Mouse (Mus musculus): ENCODE data around the gene Prkce. TPM values are rescaled to one million over a fixed set of nuclear protein-coding genes. Genes with fewer than 3 reads are reported as not detected.

Prkce gene
- total RNA-seq (2017) = 32.1 and 42.5 TPM in 2 replicates

GRCm38 (mm10) chr17:86167320-86168230 lies at the start of gene Prkce:
Gene Prkce, plus strand, starts transcription at chr17:86167785.
- ATAC-seq (ENCODE audit: extremely low read depth, insufficient number of reproducible peaks, low FRiP score, poor library complexity, severe bottlenecking) = peak; percentile 76

- ATAC-seq (ENCODE audit: extremely low read depth, insufficient number of reproducible peaks, low FRiP score, poor library complexity, severe bottlenecking) = no peak
Measured at GRCm38 (mm10) chr17:86123146-86123545, 44.4 kb upstream of the Prkce start.

GRCm38 (mm10) chr17:86125908-86126307 lies 41.7 kb upstream of the Prkce start:
- ATAC-seq (ENCODE audit: extremely low read depth, insufficient number of reproducible peaks, low FRiP score, poor library complexity, severe bottlenecking) = no peak

GRCm38 (mm10) chr17:86128198-86128597 lies 39.4 kb upstream of the Prkce start:
- 0 out of 2 replicates have a peak, but pooled peaks have one; percentile 26 for ATAC-seq (ENCODE audit: extremely low read depth, insufficient number of reproducible peaks, low FRiP score, poor library complexity, severe bottlenecking)

GRCm38 (mm10) chr17:86132534-86132933 lies 35.1 kb upstream of the Prkce start:
- ATAC-seq (ENCODE audit: extremely low read depth, insufficient number of reproducible peaks, low FRiP score, poor library complexity, severe bottlenecking) = no peak

- no peak for ATAC-seq (ENCODE audit: extremely low read depth, insufficient number of reproducible peaks, low FRiP score, poor library complexity, severe bottlenecking)
Measured at GRCm38 (mm10) chr17:86134461-86134860, 33.1 kb upstream of the Prkce start.

- no peak for ATAC-seq (ENCODE audit: extremely low read depth, insufficient number of reproducible peaks, low FRiP score, poor library complexity, severe bottlenecking)
Measured at GRCm38 (mm10) chr17:86135835-86136234, 31.8 kb upstream of the Prkce start.

- peak; percentile 3; the same call in 1 of the 2 replicates for ATAC-seq (ENCODE audit: extremely low read depth, insufficient number of reproducible peaks, low FRiP score, poor library complexity, severe bottlenecking)
Measured at GRCm38 (mm10) chr17:86144537-86145078, 23.0 kb upstream of the Prkce start.

GRCm38 (mm10) chr17:86145079-86145951 lies 22.3 kb upstream of the Prkce start, which contains the start of gene Srbd1:
Gene Srbd1, minus strand, starts transcription at chr17:86145175.
- peak; percentile 89 for ATAC-seq (ENCODE audit: extremely low read depth, insufficient number of reproducible peaks, low FRiP score, poor library complexity, severe bottlenecking)

DNA sequence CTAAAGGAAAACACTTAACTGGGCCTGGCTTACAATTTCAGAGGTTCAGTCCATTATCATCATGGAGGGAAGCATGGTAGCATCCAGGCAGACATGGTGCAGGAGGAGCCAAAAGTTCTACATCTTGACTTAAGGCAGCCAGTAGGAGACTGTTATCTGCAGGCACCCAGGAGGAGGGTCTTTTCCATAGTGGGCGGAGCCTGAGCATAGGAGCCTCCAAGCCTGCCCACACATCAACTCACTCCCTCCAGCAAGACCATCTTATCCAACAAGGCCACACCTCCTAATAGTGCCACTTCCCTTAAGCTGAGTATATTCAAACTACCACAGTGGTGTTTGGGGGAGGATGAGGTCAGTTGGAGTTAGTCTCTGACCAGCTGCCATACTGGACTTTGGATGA lies 17.9 kb upstream of the Prkce start:
- no peak for ATAC-seq (ENCODE audit: extremely low read depth, insufficient number of reproducible peaks, low FRiP score, poor library complexity, severe bottlenecking)

DNA sequence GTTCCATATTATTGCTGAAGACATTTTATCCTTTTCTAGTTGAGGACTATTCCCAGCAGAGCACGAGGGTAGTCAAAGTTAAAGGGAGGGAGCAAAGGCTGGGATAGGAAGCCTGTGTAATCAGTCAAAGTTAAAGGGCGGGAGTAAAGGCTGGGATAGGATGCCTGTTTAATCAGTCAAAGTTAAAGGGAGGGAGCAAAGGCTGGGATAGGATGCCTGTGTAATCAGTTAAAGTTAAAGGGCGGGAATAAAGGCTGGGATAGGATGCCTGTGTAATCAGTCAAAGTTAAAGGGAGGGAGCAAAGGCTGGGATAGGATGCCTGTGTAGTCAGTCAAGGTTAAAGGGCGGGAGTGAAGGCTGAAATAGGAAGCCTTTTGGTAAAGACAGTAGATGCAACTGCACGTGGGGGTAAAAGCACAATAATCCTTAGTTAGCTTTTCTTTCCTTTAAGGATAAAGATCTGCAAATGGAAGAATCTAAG lies 16.7 kb upstream of the Prkce start:
- peak; percentile 62; the same call in 1 of the 2 replicates for ATAC-seq (ENCODE audit: extremely low read depth, insufficient number of reproducible peaks, low FRiP score, poor library complexity, severe bottlenecking)

DNA sequence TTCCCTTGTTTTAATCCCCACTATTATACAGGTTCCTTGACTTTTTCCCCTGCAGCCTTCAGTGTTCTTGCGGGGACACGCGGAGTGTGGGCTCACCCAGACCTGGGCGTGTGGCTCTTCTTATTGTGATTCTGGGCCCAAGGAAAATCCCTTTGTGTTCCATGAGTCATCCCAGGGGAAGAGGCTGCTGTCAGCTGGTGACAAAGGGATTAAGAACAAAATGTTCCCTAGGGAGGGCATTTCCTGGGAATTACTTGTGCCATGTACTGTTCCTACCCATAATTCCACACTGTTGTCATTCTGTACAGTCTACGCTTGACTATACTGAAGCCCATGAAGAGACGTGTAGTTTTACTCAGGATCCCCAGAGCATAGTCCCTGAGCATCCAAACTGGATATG lies 10.6 kb upstream of the Prkce start:
- no peak for ATAC-seq (ENCODE audit: extremely low read depth, insufficient number of reproducible peaks, low FRiP score, poor library complexity, severe bottlenecking)

DNA sequence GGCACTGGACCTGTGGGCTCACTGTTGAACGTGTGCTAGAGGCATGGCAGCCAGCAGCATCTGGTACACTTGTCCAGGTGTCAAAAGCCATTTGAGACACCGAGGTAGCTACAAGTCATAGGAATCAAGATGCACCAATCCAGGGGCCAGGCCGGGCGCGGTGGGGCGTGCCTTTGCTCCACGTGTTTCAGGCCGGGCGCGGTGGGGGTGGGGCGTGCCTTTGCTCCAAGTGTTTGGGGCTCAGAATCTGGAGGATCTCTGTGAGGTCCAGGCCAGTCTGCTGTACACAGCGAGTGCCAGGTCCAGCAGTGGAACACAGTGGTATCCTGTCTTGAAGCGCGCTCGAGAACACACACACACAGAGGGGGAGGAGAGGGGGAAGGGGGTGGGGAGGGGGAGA lies 4.9 kb upstream of the Prkce start:
- ATAC-seq (ENCODE audit: extremely low read depth, insufficient number of reproducible peaks, low FRiP score, poor library complexity, severe bottlenecking) = no peak

- no peak for ATAC-seq (ENCODE audit: extremely low read depth, insufficient number of reproducible peaks, low FRiP score, poor library complexity, severe bottlenecking)
Measured at GRCm38 (mm10) chr17:86164416-86164815, 3.2 kb upstream of the Prkce start.

- no peak for ATAC-seq (ENCODE audit: extremely low read depth, insufficient number of reproducible peaks, low FRiP score, poor library complexity, severe bottlenecking)
Measured at GRCm38 (mm10) chr17:86166051-86166566, 1.5 kb upstream of the Prkce start.

GRCm38 (mm10) chr17:86166567-86167319 lies 842 bp upstream of the Prkce start:
- peak; percentile 13; the same call in 1 of the 2 replicates for ATAC-seq (ENCODE audit: extremely low read depth, insufficient number of reproducible peaks, low FRiP score, poor library complexity, severe bottlenecking)

DNA sequence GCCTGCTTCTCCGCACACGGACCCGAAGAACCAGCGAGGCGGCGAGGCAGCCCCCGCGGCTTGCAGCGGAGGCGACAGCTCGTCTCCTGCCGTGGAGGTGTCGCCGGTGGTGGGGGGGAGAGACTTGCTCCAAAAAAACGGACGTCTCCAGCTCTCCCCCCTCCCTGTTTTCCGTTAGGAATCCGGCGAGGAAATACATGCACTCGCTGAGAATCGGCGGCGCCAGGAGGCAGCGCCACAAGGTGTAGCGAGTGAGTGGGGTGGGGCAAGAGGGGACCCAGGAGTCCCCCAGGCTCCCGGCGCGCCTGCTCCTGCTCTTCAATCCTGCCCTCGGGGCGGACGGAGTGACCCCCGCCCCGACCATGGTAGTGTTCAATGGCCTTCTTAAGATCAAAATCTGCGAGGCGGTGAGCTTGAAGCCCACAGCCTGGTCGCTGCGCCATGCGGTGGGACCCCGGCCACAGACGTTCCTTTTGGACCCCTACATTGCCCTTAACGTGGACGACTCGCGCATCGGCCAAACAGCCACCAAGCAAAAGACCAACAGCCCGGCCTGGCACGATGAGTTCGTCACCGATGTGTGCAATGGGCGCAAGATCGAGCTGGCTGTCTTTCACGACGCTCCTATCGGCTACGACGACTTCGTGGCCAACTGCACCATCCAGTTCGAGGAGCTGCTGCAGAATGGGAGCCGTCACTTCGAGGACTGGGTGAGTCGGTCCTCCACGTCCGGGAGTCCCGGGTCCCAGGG lies 821 bp downstream of the Prkce start:
- ATAC-seq (ENCODE audit: extremely low read depth, insufficient number of reproducible peaks, low FRiP score, poor library complexity, severe bottlenecking) = no peak

- no peak for ATAC-seq (ENCODE audit: extremely low read depth, insufficient number of reproducible peaks, low FRiP score, poor library complexity, severe bottlenecking)
Measured at GRCm38 (mm10) chr17:86169092-86169491, 1.5 kb downstream of the Prkce start.
